Mouse (Mus musculus): Measurements from ENCODE around the gene Slc9a4. TPM values are rescaled to one million over a fixed set of nuclear protein-coding genes. Genes with fewer than 3 reads are reported as not detected.
"Not testable (repeated sequence)": the region's sequence is repeated elsewhere in the genome, so short reads cannot be mapped to it uniquely, and the experiment has no call there.

The Slc9a4 gene
- polyA plus RNA-seq, 1 experiment from 2014 or later = not detected

DNA sequence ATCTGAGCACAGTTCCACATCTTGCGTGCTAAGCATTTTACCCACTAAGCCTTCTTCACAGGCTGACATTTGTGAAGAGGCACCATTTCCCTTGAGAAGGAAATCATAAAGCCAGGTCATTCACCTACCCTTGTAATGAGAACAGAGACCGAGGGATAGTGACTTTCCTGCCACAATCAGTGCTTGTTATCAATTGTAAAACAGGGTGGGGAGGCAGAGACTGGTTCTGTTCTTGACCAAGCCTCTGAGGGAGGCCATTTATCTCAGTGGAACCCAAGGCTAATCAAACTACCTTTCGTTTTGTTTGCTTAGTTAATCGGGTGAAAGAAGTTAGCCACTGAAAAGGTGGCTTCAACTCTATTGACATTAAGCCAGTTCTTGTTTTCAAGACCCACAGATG is 77.2 kb downstream of the Slc9a4 start:
- no peak overlapping the region for H3K4me2 ChIP-seq (replicated peaks)
- H3K27ac ChIP-seq (replicated peaks) = no peak overlapping the region
- H3K4me3 ChIP-seq = no peak overlapping the region
- H3K27me3 ChIP-seq = no peaks in the 10 kb centered on the region
- H3K4me1 ChIP-seq = no peaks in the 10 kb centered on the region
- ATAC-seq (ENCODE audit: low FRiP score, low read depth) = no peak
- H3K9ac ChIP-seq (replicated peaks) = no peak overlapping the region
- 86% methylated on average over 4 of the region's 4 CpGs for WGBS
- no peaks in the 10 kb centered on the region for H3K9me3 ChIP-seq
- no peaks in the 10 kb centered on the region for H3K36me3 ChIP-seq

DNA sequence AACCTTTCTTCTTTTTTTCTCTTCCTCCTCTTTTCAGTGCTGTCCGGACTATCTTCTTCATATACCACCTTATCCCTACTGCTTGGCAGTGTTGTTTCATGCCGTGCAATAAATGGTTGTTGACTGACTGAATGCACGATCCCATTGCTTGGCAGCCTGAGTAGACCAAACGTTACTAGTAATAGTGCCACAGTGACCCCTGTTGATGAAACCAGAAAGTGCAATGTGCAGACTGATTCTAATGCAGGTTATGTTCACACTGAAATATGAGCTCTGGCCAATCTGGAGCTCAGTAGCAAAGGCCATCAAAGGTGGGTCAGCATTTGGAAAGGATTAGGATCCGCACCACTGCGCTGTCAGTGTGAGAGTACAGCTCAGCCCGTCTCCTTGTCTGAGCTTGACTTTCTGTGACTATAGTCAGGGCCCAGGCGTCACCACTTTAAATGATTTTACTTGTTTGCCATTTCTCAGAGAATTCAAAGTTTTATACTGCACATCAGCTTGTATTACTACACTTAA is 78.2 kb downstream of the Slc9a4 start:
- H3K4me2 ChIP-seq (replicated peaks) = no peak overlapping the region
- no peaks in the 10 kb centered on the region for H3K27me3 ChIP-seq
- H3K4me1 ChIP-seq = no peaks in the 10 kb centered on the region
- H3K4me3 ChIP-seq = no peak overlapping the region
- H3K36me3 ChIP-seq = no peaks in the 10 kb centered on the region
- H3K9me3 ChIP-seq = no peaks in the 10 kb centered on the region
- H3K27ac ChIP-seq (replicated peaks) = no peak overlapping the region
- no peak for ATAC-seq (ENCODE audit: low FRiP score, low read depth)
- 47% methylated on average over 8 of the region's 8 CpGs for WGBS
- no peak overlapping the region for H3K9ac ChIP-seq (replicated peaks)

GRCm38 (mm10) chr1:40659017-40659416 is 79.1 kb downstream of the Slc9a4 start:
- no peaks in the 10 kb centered on the region for H3K9me3 ChIP-seq
- no peaks in the 10 kb centered on the region for H3K36me3 ChIP-seq
- H3K4me1 ChIP-seq = no peaks in the 10 kb centered on the region
- ATAC-seq (ENCODE audit: low FRiP score, low read depth) = no peak
- H3K9ac ChIP-seq (replicated peaks) = no peak overlapping the region
- no peaks in the 10 kb centered on the region for H3K27me3 ChIP-seq
- H3K4me3 ChIP-seq = no peak overlapping the region
- H3K4me2 ChIP-seq (replicated peaks) = no peak overlapping the region
- H3K27ac ChIP-seq (replicated peaks) = no peak overlapping the region
- 82% methylated on average over 12 of the region's 12 CpGs for WGBS

DNA sequence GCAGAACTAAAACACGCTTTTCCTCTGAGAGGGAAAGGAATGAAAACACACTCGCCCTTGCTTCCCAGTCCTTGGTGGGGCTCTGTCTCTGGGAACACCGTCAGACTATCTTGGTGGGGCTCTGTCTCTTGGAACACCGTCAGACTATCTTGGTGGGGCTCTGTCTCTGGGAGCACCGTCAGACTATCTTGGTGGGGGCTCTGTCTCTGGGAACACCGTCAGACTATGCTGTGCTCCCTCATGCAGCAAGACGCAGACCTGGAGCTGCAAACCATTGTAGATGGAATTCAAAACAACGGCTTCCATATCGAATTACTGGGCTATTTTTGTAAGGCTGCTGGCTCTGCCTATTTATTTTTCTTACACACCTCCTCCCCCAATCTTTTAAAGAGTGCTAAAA is 79.6 kb downstream of the Slc9a4 start:
- Histone ChIP-seq H3K9ac (replicated peaks) (no peak overlapping the region), H3K9me3 (no peaks in the 10 kb centered on the region), H3K27ac (replicated peaks) (no peak overlapping the region), H3K36me3 (no peaks in the 10 kb centered on the region), H3K4me2 (replicated peaks) (no peak overlapping the region), H3K4me1 (no peaks in the 10 kb centered on the region), H3K27me3 (no peaks in the 10 kb centered on the region), H3K4me3 (no peak overlapping the region)
- WGBS = 76% methylated on average over 9 of the region's 9 CpGs
- ATAC-seq (ENCODE audit: low FRiP score, low read depth) = no peak

DNA sequence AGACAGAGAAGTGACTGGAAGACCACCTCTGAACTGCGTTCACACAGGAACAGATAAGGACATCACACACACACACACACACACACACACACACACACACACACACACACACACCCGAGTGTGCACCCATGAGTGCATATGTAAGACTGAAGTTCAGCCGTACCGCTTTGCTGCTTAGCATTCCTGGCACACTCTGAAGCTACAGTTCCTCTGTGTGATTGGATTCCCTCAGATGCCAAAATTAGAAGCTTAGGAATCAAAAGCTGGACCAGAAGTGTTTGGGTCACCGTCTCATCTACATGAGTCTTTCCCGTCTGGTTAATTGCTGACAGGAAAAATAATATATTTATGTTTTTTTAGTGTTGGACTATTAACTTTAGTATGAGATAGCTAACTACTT is 81.0 kb downstream of the Slc9a4 start:
- no peaks in the 10 kb centered on the region for H3K27me3 ChIP-seq
- H3K36me3 ChIP-seq = no peaks in the 10 kb centered on the region
- WGBS = 80% methylated on average over 6 of the region's 6 CpGs
- no peak for ATAC-seq (ENCODE audit: low FRiP score, low read depth)
- H3K4me3 ChIP-seq = no peak overlapping the region
- no peaks in the 10 kb centered on the region for H3K9me3 ChIP-seq
- H3K4me1 ChIP-seq = no peaks in the 10 kb centered on the region
- no peak overlapping the region for H3K9ac ChIP-seq (replicated peaks)
- H3K4me2 ChIP-seq (replicated peaks) = no peak overlapping the region
- no peak overlapping the region for H3K27ac ChIP-seq (replicated peaks)

- H3K4me2 ChIP-seq (replicated peaks) = no peak overlapping the region
- H3K9me3 ChIP-seq = no peaks in the 10 kb centered on the region
- H3K4me3 ChIP-seq = no peak overlapping the region
- H3K36me3 ChIP-seq = no peaks in the 10 kb centered on the region
- no peak for ATAC-seq (ENCODE audit: low FRiP score, low read depth)
- H3K27me3 ChIP-seq = no peaks in the 10 kb centered on the region
- no peak overlapping the region for H3K9ac ChIP-seq (replicated peaks)
- H3K4me1 ChIP-seq = no peaks in the 10 kb centered on the region
- 40% methylated on average over 12 of the region's 12 CpGs for WGBS
- H3K27ac ChIP-seq (replicated peaks) = no peak overlapping the region
These were observed 85.8 kb downstream of the Slc9a4 start for GRCm38 (mm10) chr1:40665401-40666370.

DNA sequence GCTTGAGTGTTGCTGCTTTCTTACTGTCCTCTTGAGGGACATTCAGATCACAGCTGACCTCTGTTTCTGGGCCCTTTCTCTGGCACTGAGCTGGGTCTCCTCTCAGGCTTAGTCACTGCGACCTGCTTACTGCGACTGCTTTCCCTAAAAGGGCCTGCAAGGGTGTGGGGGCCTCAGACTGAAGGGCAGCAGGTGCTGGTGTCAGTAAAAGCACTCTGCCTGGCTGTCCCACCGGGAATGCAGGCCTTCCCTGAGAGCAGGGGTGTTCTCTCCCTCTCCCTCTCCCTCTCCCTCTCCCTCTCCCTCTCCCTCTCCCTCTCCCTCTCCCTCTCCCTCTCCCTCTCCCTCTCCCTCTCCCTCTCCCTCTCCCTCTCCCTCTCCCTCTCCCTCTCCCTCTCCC is 87.6 kb downstream of the Slc9a4 start:
- not testable (repeated sequence) for H3K4me3 ChIP-seq; H3K9ac ChIP-seq (replicated peaks); H3K9me3 ChIP-seq; H3K4me1 ChIP-seq; H3K27ac ChIP-seq (replicated peaks); H3K4me2 ChIP-seq (replicated peaks); ATAC-seq (ENCODE audit: low FRiP score, low read depth); H3K27me3 ChIP-seq; H3K36me3 ChIP-seq
- 24% methylated on average over 3 of the region's 3 CpGs for WGBS

- H3K36me3 ChIP-seq = no peaks in the 10 kb centered on the region
- ATAC-seq (ENCODE audit: low FRiP score, low read depth) = no peak
- no peak overlapping the region for H3K27ac ChIP-seq (replicated peaks)
- no peak overlapping the region for H3K4me2 ChIP-seq (replicated peaks)
- no peak overlapping the region for H3K9ac ChIP-seq (replicated peaks)
- WGBS = 72% methylated on average over 3 of the region's 3 CpGs
- no peaks in the 10 kb centered on the region for H3K9me3 ChIP-seq
- no peaks in the 10 kb centered on the region for H3K4me1 ChIP-seq
- H3K27me3 ChIP-seq = no peaks in the 10 kb centered on the region
- H3K4me3 ChIP-seq = no peak overlapping the region
These were observed 90.1 kb downstream of the Slc9a4 start for GRCm38 (mm10) chr1:40670025-40670424.

GRCm38 (mm10) chr1:40671490-40671889 is 91.6 kb downstream of the Slc9a4 start:
- no peaks in the 10 kb centered on the region for H3K27me3 ChIP-seq
- H3K4me3 ChIP-seq = no peak overlapping the region
- ATAC-seq (ENCODE audit: low FRiP score, low read depth) = no peak
- no peaks in the 10 kb centered on the region for H3K9me3 ChIP-seq
- no peak overlapping the region for H3K27ac ChIP-seq (replicated peaks)
- no peak overlapping the region for H3K9ac ChIP-seq (replicated peaks)
- WGBS = 96% methylated on average over 4 of the region's 4 CpGs
- H3K4me2 ChIP-seq (replicated peaks) = no peak overlapping the region
- no peaks in the 10 kb centered on the region for H3K36me3 ChIP-seq
- H3K4me1 ChIP-seq = no peaks in the 10 kb centered on the region

- no peaks in the 10 kb centered on the region for H3K36me3 ChIP-seq
- no peak overlapping the region for H3K9ac ChIP-seq (replicated peaks)
- no peak overlapping the region for H3K27ac ChIP-seq (replicated peaks)
- 49% methylated on average over 5 of the region's 5 CpGs for WGBS
- no peak overlapping the region for H3K4me2 ChIP-seq (replicated peaks)
- H3K27me3 ChIP-seq = peaks cover 47% of the 10 kb centered on the region
- ATAC-seq (ENCODE audit: low FRiP score, low read depth) = no peak
- H3K9me3 ChIP-seq = no peaks in the 10 kb centered on the region
- peaks cover 19% of the 10 kb centered on the region; the same call in 1 of the 2 replicates for H3K4me1 ChIP-seq
- no peak overlapping the region for H3K4me3 ChIP-seq
These were observed 97.4 kb downstream of the Slc9a4 start for GRCm38 (mm10) chr1:40677306-40677705.
